10 mouse cellular contexts compared by ENCODE assay signal in the genomic region with DNA sequence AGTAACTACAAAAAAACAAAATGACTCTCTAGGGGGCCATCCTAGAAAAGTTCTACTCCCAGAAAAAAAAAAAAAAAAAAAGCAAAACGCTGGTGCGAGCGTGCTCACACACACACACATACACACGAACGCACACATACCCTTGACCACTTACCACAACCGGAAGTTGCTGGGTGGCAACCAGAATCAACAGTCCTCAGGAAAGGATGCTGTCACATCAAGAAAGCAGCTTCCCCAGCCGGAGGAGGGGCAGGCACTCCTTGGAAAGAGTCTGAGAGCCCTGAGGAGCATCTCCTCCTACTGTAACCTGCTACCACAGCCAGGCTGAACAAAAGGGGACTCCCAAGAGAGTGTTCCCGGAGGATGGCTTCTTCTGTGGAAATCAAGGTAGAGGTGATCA. TPM values are rescaled to one million over a fixed set of nuclear protein-coding genes. Genes with fewer than 3 reads are reported as not detected.
DNase-seq lines count a peak whose midpoint lies in the region; ATAC-seq and TF ChIP-seq lines count a peak whose summit lies in the region.
"Had no signal": no experiment of that assay in that cellular context is flagged by ENCODE, and none has a peak within 500 bp of the region (broad histone marks: within the 10 kb centered on the region; RNA-seq: fewer than 3 reads in every experiment).

No protein-coding gene starts in this region.

- 64% methylated on average over 8 of the region's 8 CpGs for WGBS in small intestine, adult 2 months
- 65% methylated on average over 8 of the region's 8 CpGs for WGBS in hindbrain, embryonic 11.5 days

- no peaks in the 10 kb centered on the region for H3K27me3 ChIP-seq in small intestine, adult 2 months (ENCODE audit: control insufficient read depth, insufficient read depth, low read length)
- no peaks in the 10 kb centered on the region for H3K27me3 ChIP-seq in hindbrain, embryonic 11.5 days (ENCODE audit: control insufficient read depth, insufficient read depth, low read length)
- H3K27me3 ChIP-seq: embryonic facial prominence, embryonic 12.5 days had no signal

- H3K27ac ChIP-seq in small intestine, adult 2 months (ENCODE audit: insufficient read depth, low read depth, low read length) = no peak overlapping the region
- H3K27ac ChIP-seq in hindbrain, embryonic 11.5 days (ENCODE audit: low read depth, low read length) = no peak overlapping the region
- H3K27ac ChIP-seq: embryonic facial prominence, embryonic 12.5 days had no signal

- TF ChIP-seq POLR2A in small intestine, adult 2 months (IDR thresholded peaks at IDR 0.05; ENCODE audit: low read depth, low read length) = no peak

- peak overlapping the region; percentile 39 for H3K4me3 ChIP-seq in small intestine, adult 2 months (ENCODE audit: low read depth, low read length)
- H3K4me3 ChIP-seq in hindbrain, embryonic 11.5 days (ENCODE audit: low read depth, low read length) = no peak overlapping the region
- H3K4me3 ChIP-seq: embryonic facial prominence, embryonic 12.5 days; myocyte had no signal

- no peaks in the 10 kb centered on the region for H3K4me1 ChIP-seq in small intestine, adult 2 months (ENCODE audit: control insufficient read depth, insufficient read depth, insufficient read length, low read length)
- no peaks in the 10 kb centered on the region for H3K4me1 ChIP-seq in hindbrain, embryonic 11.5 days (replicated peaks; ENCODE audit: control insufficient read depth, insufficient read depth, low read length)
- H3K4me1 ChIP-seq: embryonic facial prominence, embryonic 12.5 days had no signal

- peak; percentile 95 for DNase-seq in heart, adult 11 months
- DNase-seq in heart, postnatal 4 days = no peak
- peak; percentile 34 for DNase-seq in B cell, adult 2 months
- DNase-seq in induced T-regulatory cell, adult 2 months (ENCODE audit: low read depth) = peak; percentile 73
- no peak for DNase-seq in adrenal gland, adult 18-20 months (ENCODE audit: low spot score in 2 of 2)
- no peak for DNase-seq in cerebellum, postnatal 4 days (ENCODE audit: low spot score in 2 of 2)
- no peak for DNase-seq in hindbrain, embryonic 11.5 days (ENCODE audit: low spot score)

- H3K4me2 ChIP-seq in hindbrain, embryonic 11.5 days (replicated peaks; ENCODE audit: low read depth, low read length) = no peak overlapping the region
- H3K4me2 ChIP-seq: embryonic facial prominence, embryonic 12.5 days had no signal

- ATAC-seq in hindbrain, embryonic 11.5 days (ENCODE audit: low FRiP score) = no peak

- H3K9me3 ChIP-seq in hindbrain, embryonic 11.5 days (ENCODE audit: control insufficient read depth, low read length) = no peaks in the 10 kb centered on the region
- H3K9me3 ChIP-seq: embryonic facial prominence, embryonic 12.5 days had no signal

- no peak for TF ChIP-seq CTCF in small intestine, adult 2 months (IDR thresholded peaks at IDR 0.05; ENCODE audit: extremely low read depth, insufficient read length, insufficient replicate concordance, low read depth, low read length)

- no peak overlapping the region for H3K9ac ChIP-seq in hindbrain, embryonic 11.5 days (ENCODE audit: low read depth, low read length)
- H3K9ac ChIP-seq: embryonic facial prominence, embryonic 12.5 days had no signal

- no peaks in the 10 kb centered on the region for H3K36me3 ChIP-seq in small intestine, adult 2 months (ENCODE audit: control insufficient read depth, insufficient read depth, low read length)
- H3K36me3 ChIP-seq in hindbrain, embryonic 11.5 days (ENCODE audit: control insufficient read depth, insufficient read depth, low read length) = no peaks in the 10 kb centered on the region
- H3K36me3 ChIP-seq: embryonic facial prominence, embryonic 12.5 days had no signal

RNA-seq across cellular contexts. Expression of gene Atp8b4, which starts 0.7 kb away (rescaled TPM):
- under 1 TPM; 0.29 to 0.36 TPM for total RNA-seq in heart, postnatal 4 days (2021)
- polyA plus RNA-seq in small intestine, adult 2 months (2012; rRNA removed) = 0.04 and 0.09 TPM in 2 replicates
- 1 to 10 TPM; 1.5 to 3.0 TPM for total RNA-seq in adrenal gland, adult 18-20 months (2021)
- polyA plus RNA-seq in hindbrain, embryonic 11.5 days (2014; fragmentation: Nextera tagmentation; extraction: Ambion mirVana) = 0.06 TPM in 1 of 2 replicates, not detected in the other

RNA-seq across cellular contexts. Expression of gene Slc27a2, which starts 52.5 kb away (rescaled TPM):
- total RNA-seq in heart, postnatal 4 days (2021) = not detected
- 72.1 and 80.3 TPM in 2 replicates for polyA plus RNA-seq in small intestine, adult 2 months (2012; rRNA removed)
- 10 to 100 TPM; 20.9 to 24.6 TPM for total RNA-seq in adrenal gland, adult 18-20 months (2021)
- 0.51 and 0.71 TPM in 2 replicates for polyA plus RNA-seq in hindbrain, embryonic 11.5 days (2014; fragmentation: Nextera tagmentation; extraction: Ambion mirVana)
- polyA plus RNA-seq: myocyte had no signal

Comparison
In these comparisons a context has a peak if more than half of its experiments do, and no peak if none do; other contexts are left out.
1. DNase-seq: peak in heart, adult 11 months (single experiment), B cell, adult 2 months (2 of 2) and induced T-regulatory cell, adult 2 months (single experiment); none in heart, postnatal 4 days (single experiment), adrenal gland, adult 18-20 months (0 of 2), cerebellum, postnatal 4 days (0 of 2) and hindbrain, embryonic 11.5 days (single experiment).
2. RNA of gene Slc27a2, which starts 52.5 kb away (total RNA-seq): 20.9 to 24.6 TPM in adrenal gland, adult 18-20 months; not detected in heart, postnatal 4 days; every median in the first group is over 10 times any median in the second.